Mouse (Mus musculus) brain, embryonic 14.5 days (tissue): ENCODE data around the gene Smok2a.
"Not testable (repeated sequence)": the region's sequence is repeated elsewhere in the genome, so short reads cannot be mapped to it uniquely, and the experiment has no call there.

Experiments used
- CTCF ChIP-seq: fragments of 200-500 bp; IDR thresholded peaks from 2 replicates; pipeline ENCODE4 v1.5.1; 2012; ENCODE audit warnings: inconsistent platforms, mild to moderate bottlenecking, moderate library complexity, borderline replicate concordance; ENCODE audit not compliant: insufficient read depth, insufficient read length; ENCODE audit errors: extremely low read depth
- POLR2A ChIP-seq: fragments of 200-500 bp; IDR thresholded peaks from 2 replicates; pipeline ENCODE4 v1.6.1; 2012; ENCODE audit warnings: mild to moderate bottlenecking, inconsistent platforms, borderline replicate concordance; ENCODE audit not compliant: poor library complexity, insufficient read depth, insufficient read length, severe bottlenecking; ENCODE audit errors: extremely low read depth

DNA sequence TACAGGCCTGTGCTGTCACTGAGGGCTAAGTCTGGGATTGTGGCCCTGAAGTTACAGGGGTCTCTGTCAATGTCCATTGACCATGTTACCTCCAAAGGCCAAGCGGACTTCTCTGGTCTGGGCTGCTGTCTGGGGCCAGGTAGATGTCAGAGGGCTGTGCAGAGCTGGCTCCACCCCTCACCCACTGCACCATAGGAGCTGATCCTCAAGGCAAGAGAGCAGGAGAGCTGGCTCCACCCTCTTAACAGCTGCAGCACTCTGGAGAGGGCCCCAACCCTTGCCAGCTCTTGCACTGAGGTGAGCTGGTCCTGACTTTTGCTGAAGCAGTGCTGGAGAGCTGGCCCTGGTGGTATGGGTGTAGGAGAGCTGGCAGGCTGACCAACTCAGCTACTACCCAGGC is 43.2 kb upstream of the Smok2a start:
- TF ChIP-seq POLR2A, CTCF: not testable (repeated sequence)
